Mouse (Mus musculus) ovary, adult 18-20 months (tissue): ENCODE measurements at regions not wholly inside any gene's neighbourhood (a gene's known extent, or its start where the extent isn't known, plus 50 kb on each side); places are given as distances from the start of the nearest gene placed in this dataset.

Source experiments
- DNase-seq: peaks from one replicate; pipeline ENCODE4 v3.0.0; 2022; ENCODE audit warnings: low spot score, mixed read lengths

GRCm38 (mm10) chr13:6255728-6256496 lies 292.0 kb upstream of the Pitrm1 start:
- no peak for DNase-seq

- DNase-seq, result no peak
Observed at GRCm38 (mm10) chr13:6258456-6258855, 289.5 kb upstream of the Pitrm1 start.

- no peak for DNase-seq
Observed at GRCm38 (mm10) chr13:6260321-6260865, 287.6 kb upstream of the Pitrm1 start.

GRCm38 (mm10) chr13:6261458-6261857 lies 286.5 kb upstream of the Pitrm1 start:
- DNase-seq, result no peak

GRCm38 (mm10) chr13:6270546-6270945 lies 277.4 kb upstream of the Pitrm1 start:
- DNase-seq, result no peak

- DNase-seq, result no peak
Observed at GRCm38 (mm10) chr13:6272932-6273331, 275.0 kb upstream of the Pitrm1 start.

GRCm38 (mm10) chr13:6280073-6280472 lies 267.9 kb upstream of the Pitrm1 start:
- DNase-seq, result no peak

- DNase-seq, result no peak
Observed at GRCm38 (mm10) chr13:6288109-6288508, 259.8 kb upstream of the Pitrm1 start.

GRCm38 (mm10) chr13:6292098-6292497 lies 255.9 kb upstream of the Pitrm1 start:
- DNase-seq, result no peak

GRCm38 (mm10) chr13:6305718-6306117 lies 242.2 kb upstream of the Pitrm1 start:
- DNase-seq, result no peak

- no peak for DNase-seq
Observed at GRCm38 (mm10) chr13:6306616-6306988, 241.3 kb upstream of the Pitrm1 start.

- DNase-seq, result no peak
Observed at GRCm38 (mm10) chr13:6306989-6307917, 240.7 kb upstream of the Pitrm1 start.

GRCm38 (mm10) chr13:6316201-6316600 lies 231.7 kb upstream of the Pitrm1 start:
- DNase-seq, result no peak

GRCm38 (mm10) chr13:6323948-6324347 lies 224.0 kb upstream of the Pitrm1 start:
- no peak for DNase-seq

GRCm38 (mm10) chr13:6330320-6330950 lies 217.5 kb upstream of the Pitrm1 start:
- DNase-seq, result no peak

- DNase-seq, result no peak
Observed at GRCm38 (mm10) chr13:6340157-6340556, 207.8 kb upstream of the Pitrm1 start.

- no peak for DNase-seq
Observed at GRCm38 (mm10) chr13:6341102-6341737, 206.7 kb upstream of the Pitrm1 start.

GRCm38 (mm10) chr13:6365169-6365568 lies 182.8 kb upstream of the Pitrm1 start:
- DNase-seq, result no peak

GRCm38 (mm10) chr13:6367661-6368060 lies 180.3 kb upstream of the Pitrm1 start:
- no peak for DNase-seq

- no peak for DNase-seq
Observed at GRCm38 (mm10) chr13:6374570-6375173, 173.3 kb upstream of the Pitrm1 start.

GRCm38 (mm10) chr13:6377919-6378318 lies 170.0 kb upstream of the Pitrm1 start:
- DNase-seq, result no peak
